Mouse (Mus musculus) midbrain, embryonic 11.5 days (tissue): ENCODE results near the gene C2cd4d. TPM values are rescaled to one million over a fixed set of nuclear protein-coding genes. Genes with fewer than 3 reads are reported as not detected.
A peak's percentile ranks its signal among the peaks of the same experiment; 100 is the strongest.

ENCODE experiments used
- ATAC-seq: fragments of 200-750 bp; cut with Nextera tagmentation; 2 replicates; pipeline ENCODE4 v1.8.0; 2017; ENCODE audit warnings: moderate TSS enrichment, moderate library complexity; ENCODE audit not compliant: low FRiP score
- DNase-seq: peaks from one replicate; pipeline ENCODE4 v3.0.0; 2015; ENCODE audit warnings: low spot score; ENCODE audit errors: missing footprints
- H3K27ac ChIP-seq: fragments of 300-500 bp; sonication (generic); 2 replicates; pipeline ENCODE4 v1.5.1; 2014; ENCODE audit warnings: low read depth, low read length
- H3K27me3 ChIP-seq: fragments of 300-500 bp; sonication (generic); 2 replicates; pipeline ENCODE4 v1.6.1; 2014; ENCODE audit warnings: mild to moderate bottlenecking, low read length, moderate library complexity, mixed read lengths; ENCODE audit not compliant: control insufficient read depth, insufficient read depth
- H3K36me3 ChIP-seq: fragments of 300-500 bp; sonication (generic); 2 replicates; pipeline ENCODE4 v1.6.1; 2014; ENCODE audit warnings: mild to moderate bottlenecking, low read length, moderate library complexity, mixed read lengths; ENCODE audit not compliant: control insufficient read depth, insufficient read depth
- H3K4me1 ChIP-seq: fragments of 300-500 bp; sonication (generic); 2 replicates; pipeline ENCODE4 v1.6.1; 2014; ENCODE audit warnings: low read length; ENCODE audit not compliant: control insufficient read depth, insufficient read depth
- H3K4me2 ChIP-seq: fragments of 300-500 bp; sonication (generic); 2 replicates; pipeline ENCODE4 v1.6.1; 2014; ENCODE audit warnings: mild to moderate bottlenecking, moderate library complexity
- H3K4me3 ChIP-seq: fragments of 300-500 bp; sonication (generic); 2 replicates; pipeline ENCODE4 v1.5.1; 2014; ENCODE audit warnings: low read depth, low read length
- H3K9ac ChIP-seq: fragments of 300-500 bp; sonication (generic); 2 replicates; pipeline ENCODE4 v1.6.1; 2014; ENCODE audit warnings: low read length
- H3K9me3 ChIP-seq: fragments of 300-500 bp; sonication (generic); 2 replicates; pipeline ENCODE4 v1.6.1; 2016; ENCODE audit warnings: low read length; ENCODE audit not compliant: control insufficient read depth
- WGBS: fragments of 180-500 bp; shearing (Covaris S2); extraction: QIAGEN DNeasy Blood & Tissue Kit; methylation state at CpG from one replicate; pipeline ENCODE4 v1.1.7; 2014; 5-methylcytosine and 5-hydroxymethylcytosine counted together
- polyA plus RNA-seq: library from polyadenylated mRNA; unstranded; fragments of >200 nt; fragmentation: Nextera tagmentation; extraction: Ambion mirVana; gene quantifications from 2 replicates; pipeline ENCODE4 v1.2.1, GENCODE M21; 2014

Gene C2cd4d
- 0.87 and 1.4 TPM in 2 replicates for polyA plus RNA-seq

GRCm38 (mm10) chr3:94362138-94362537 is at the start of gene C2cd4d:
Gene C2cd4d, plus strand, starts transcription at chr3:94362438.
- WGBS = 29% methylated on average over 7 of the region's 7 CpGs
- H3K4me2 ChIP-seq = peak within 1 kb of the TSS; percentile 82
- H3K36me3 ChIP-seq = no peaks in the 10 kb centered on the region
- H3K27ac ChIP-seq = no peak within 1 kb of the TSS
- peak within 1 kb of the TSS; percentile 86 for H3K9ac ChIP-seq
- peak; percentile 86 for DNase-seq
- no peak for ATAC-seq
- peak within 1 kb of the TSS; percentile 55 for H3K4me3 ChIP-seq
- peaks cover 29% of the 10 kb centered on the region for H3K27me3 ChIP-seq
- peaks cover 3% of the 10 kb centered on the region for H3K4me1 ChIP-seq
- peaks cover 3% of the 10 kb centered on the region; the same call in 1 of the 2 replicates for H3K9me3 ChIP-seq

GRCm38 (mm10) chr3:94328681-94329080 is 33.6 kb upstream of the C2cd4d start:
- H3K27me3 ChIP-seq = no peaks in the 10 kb centered on the region
- no peaks in the 10 kb centered on the region for H3K36me3 ChIP-seq
- no peaks in the 10 kb centered on the region for H3K4me1 ChIP-seq
- DNase-seq (peak; percentile 65), ATAC-seq (no peak)
- WGBS = 68% methylated on average over 3 of the region's 3 CpGs
- no peak overlapping the region for H3K9ac ChIP-seq
- no peak overlapping the region for H3K4me2 ChIP-seq
- H3K4me3 ChIP-seq = no peak overlapping the region
- H3K9me3 ChIP-seq = no peaks in the 10 kb centered on the region
- H3K27ac ChIP-seq = no peak overlapping the region

- Histone ChIP-seq H3K9me3 (no peaks in the 10 kb centered on the region), H3K27ac (no peak overlapping the region), H3K4me1 (no peaks in the 10 kb centered on the region), H3K4me3 (no peak overlapping the region), H3K36me3 (no peaks in the 10 kb centered on the region), H3K9ac (no peak overlapping the region), H3K27me3 (no peaks in the 10 kb centered on the region), H3K4me2 (no peak overlapping the region)
- DNase-seq (no peak), ATAC-seq (no peak; the same call in 1 of the 2 replicates)
- 89% methylated on average over 4 of the region's 4 CpGs for WGBS
These were observed 27.8 kb upstream of the C2cd4d start for GRCm38 (mm10) chr3:94334442-94334841.

- 87% methylated on average over 3 of the region's 3 CpGs for WGBS
These were observed 23.7 kb upstream of the C2cd4d start for GRCm38 (mm10) chr3:94338522-94338921.

GRCm38 (mm10) chr3:94341959-94342422 is 20.2 kb upstream of the C2cd4d start, which contains the start of gene Them5:
Gene Them5, plus strand, starts transcription at chr3:94342099.
- DNase-seq (peak; percentile 28), ATAC-seq (no peak)
- no peaks in the 10 kb centered on the region for H3K27me3 ChIP-seq
- H3K4me3 ChIP-seq = no peak within 1 kb of the TSS
- no peak within 1 kb of the TSS for H3K4me2 ChIP-seq
- 60% methylated on average over 3 of the region's 3 CpGs for WGBS
- H3K27ac ChIP-seq = no peak within 1 kb of the TSS
- H3K4me1 ChIP-seq = no peaks in the 10 kb centered on the region
- H3K9me3 ChIP-seq = no peaks in the 10 kb centered on the region
- no peak within 1 kb of the TSS for H3K9ac ChIP-seq
- H3K36me3 ChIP-seq = no peaks in the 10 kb centered on the region

More at GRCm38 (mm10) chr3:94338522-94338921, 23.7 kb upstream of the C2cd4d start:
- Histone ChIP-seq H3K4me2 (no peak overlapping the region), H3K4me1 (no peaks in the 10 kb centered on the region), H3K9ac (no peak overlapping the region), H3K4me3 (no peak overlapping the region), H3K27ac (no peak overlapping the region), H3K27me3 (no peaks in the 10 kb centered on the region), H3K9me3 (no peaks in the 10 kb centered on the region), H3K36me3 (no peaks in the 10 kb centered on the region)
- ATAC-seq (no peak), DNase-seq (no peak)

GRCm38 (mm10) chr3:94342552-94342951 is 19.7 kb upstream of the C2cd4d start:
- DNase-seq = peak; percentile 73
- 55% methylated on average over 1 of the region's 1 CpGs for WGBS
- ATAC-seq = no peak
- H3K27ac ChIP-seq = no peak overlapping the region
- H3K27me3 ChIP-seq = no peaks in the 10 kb centered on the region
- no peaks in the 10 kb centered on the region for H3K9me3 ChIP-seq
- no peak overlapping the region for H3K4me2 ChIP-seq
- H3K4me1 ChIP-seq = no peaks in the 10 kb centered on the region
- H3K36me3 ChIP-seq = no peaks in the 10 kb centered on the region
- H3K4me3 ChIP-seq = no peak overlapping the region
- no peak overlapping the region for H3K9ac ChIP-seq

- ATAC-seq = no peak
- Histone ChIP-seq H3K4me2 (no peak overlapping the region), H3K9me3 (no peaks in the 10 kb centered on the region), H3K36me3 (no peaks in the 10 kb centered on the region), H3K4me3 (no peak overlapping the region), H3K4me1 (no peaks in the 10 kb centered on the region), H3K27ac (no peak overlapping the region), H3K27me3 (no peaks in the 10 kb centered on the region), H3K9ac (no peak overlapping the region)
- peak; percentile 1 for DNase-seq
- WGBS = 85% methylated on average over 2 of the region's 2 CpGs
These were observed 18.1 kb upstream of the C2cd4d start for GRCm38 (mm10) chr3:94344182-94344581.

GRCm38 (mm10) chr3:94344897-94345296 is 17.3 kb upstream of the C2cd4d start:
- peak; percentile 73 for DNase-seq
- Histone ChIP-seq H3K4me1 (no peaks in the 10 kb centered on the region), H3K27me3 (no peaks in the 10 kb centered on the region), H3K9me3 (no peaks in the 10 kb centered on the region), H3K27ac (no peak overlapping the region), H3K9ac (no peak overlapping the region), H3K36me3 (no peaks in the 10 kb centered on the region), H3K4me3 (no peak overlapping the region), H3K4me2 (no peak overlapping the region)
- ATAC-seq = no peak
- WGBS = 70% methylated on average over 3 of the region's 3 CpGs

GRCm38 (mm10) chr3:94348146-94348545 is 14.1 kb upstream of the C2cd4d start:
- Histone ChIP-seq H3K9ac (no peak overlapping the region), H3K4me3 (no peak overlapping the region), H3K27me3 (no peaks in the 10 kb centered on the region), H3K27ac (no peak overlapping the region), H3K4me2 (no peak overlapping the region), H3K4me1 (no peaks in the 10 kb centered on the region), H3K36me3 (no peaks in the 10 kb centered on the region), H3K9me3 (no peaks in the 10 kb centered on the region)
- no peak for ATAC-seq
- 85% methylated on average over 2 of the region's 2 CpGs for WGBS
- no peak for DNase-seq
